Mouse (Mus musculus) cerebellum, adult 11 months (tissue): ENCODE measurements around the gene Col27a1.

Experiments
- DNase-seq: peaks from one replicate; pipeline ENCODE4 v3.0.0; 2022

Col27a1 gene

GRCm38 (mm10) chr4:63213907-63214621, at the start of gene Col27a1:
Col27a1 (plus strand) TSS chr4:63214004.
- no peak for DNase-seq

- DNase-seq, result no peak
Observed at GRCm38 (mm10) chr4:63165636-63166035, 48.2 kb upstream of the Col27a1 start.

DNA sequence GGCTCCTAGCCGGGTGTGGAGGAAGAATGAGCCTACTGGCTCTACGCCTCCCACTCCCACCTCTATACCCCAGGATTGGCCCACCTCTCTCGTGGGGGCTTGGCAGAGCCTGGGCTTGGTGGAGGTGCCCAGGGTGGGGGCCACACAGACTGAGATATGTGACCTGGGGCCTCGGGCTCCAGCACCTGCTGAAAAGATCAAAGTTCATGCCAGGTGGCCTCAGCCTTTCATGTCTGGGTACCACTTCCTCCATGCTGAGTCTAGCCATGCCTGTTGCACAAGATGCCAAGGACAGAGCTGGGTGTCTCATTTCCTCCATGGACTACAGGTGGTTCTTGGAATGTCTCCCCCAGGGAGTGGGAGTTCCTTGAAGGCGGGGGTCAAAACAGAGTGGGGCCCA, 47.5 kb upstream of the Col27a1 start:
- no peak for DNase-seq

- no peak for DNase-seq
Observed at GRCm38 (mm10) chr4:63170061-63170460, 43.7 kb upstream of the Col27a1 start.

DNA sequence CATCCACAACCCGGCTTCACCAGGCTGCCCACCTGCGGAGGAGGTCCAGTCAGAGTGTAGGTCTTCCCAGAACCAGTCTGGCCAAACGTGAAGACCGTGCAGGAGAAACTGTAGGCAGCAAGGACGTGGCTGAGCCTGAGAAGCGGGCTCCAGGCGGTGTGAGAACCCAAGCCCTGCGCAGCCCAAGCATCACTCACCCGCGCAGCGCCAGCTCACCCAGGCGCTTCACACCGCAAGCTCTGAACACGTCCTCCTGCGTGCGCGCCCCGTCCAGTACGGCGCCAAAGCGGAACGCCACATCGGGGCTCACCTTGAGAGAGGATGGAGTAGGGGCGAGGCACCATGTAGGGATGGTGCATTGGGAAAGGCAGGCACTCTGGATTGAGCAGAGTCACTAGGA, 42.7 kb upstream of the Col27a1 start:
- no peak for DNase-seq

DNA sequence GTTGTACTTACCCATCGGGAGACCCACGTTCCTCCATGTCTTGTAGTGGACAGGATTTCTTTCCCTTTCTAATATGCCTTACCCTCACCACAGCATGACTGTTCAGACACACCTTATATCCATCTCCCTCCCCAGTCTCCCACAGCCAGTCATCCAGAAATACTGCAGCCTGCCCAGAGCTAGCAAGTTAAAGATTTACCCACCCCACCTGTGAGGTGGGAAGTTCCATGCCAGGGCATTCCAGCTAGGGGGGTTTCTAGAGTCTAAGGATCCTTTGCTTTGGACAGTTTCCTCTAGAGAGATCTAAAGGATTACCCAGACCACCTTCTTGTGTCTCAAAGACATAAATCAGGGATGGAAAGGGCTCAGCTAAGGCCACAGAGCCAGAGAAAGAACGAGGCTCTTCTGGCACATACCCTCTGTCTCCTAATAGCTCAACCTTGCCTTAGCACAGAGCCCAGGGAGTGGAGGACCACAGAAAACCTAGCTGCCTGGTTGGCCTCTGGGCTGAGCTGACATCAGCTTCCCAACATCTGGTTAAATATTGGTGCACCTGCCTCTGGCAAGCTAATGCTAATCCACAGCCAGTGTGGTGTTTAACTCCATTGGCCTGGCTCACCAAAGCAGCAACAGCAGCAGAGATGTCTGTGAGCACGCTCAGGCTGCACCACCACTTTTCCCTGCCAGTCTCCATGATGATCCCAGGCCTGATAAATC, 41.7 kb upstream of the Col27a1 start, which contains the start of gene Kif12:
TSS of gene Kif12 (minus strand) at position 163 of the 717 bp plus-strand sequence.
- no peak for DNase-seq

- peak; percentile 43 for DNase-seq
Observed at GRCm38 (mm10) chr4:63181556-63181955, 32.2 kb upstream of the Col27a1 start.

- no peak for DNase-seq
Observed at GRCm38 (mm10) chr4:63186281-63186870, 27.4 kb upstream of the Col27a1 start.

DNA sequence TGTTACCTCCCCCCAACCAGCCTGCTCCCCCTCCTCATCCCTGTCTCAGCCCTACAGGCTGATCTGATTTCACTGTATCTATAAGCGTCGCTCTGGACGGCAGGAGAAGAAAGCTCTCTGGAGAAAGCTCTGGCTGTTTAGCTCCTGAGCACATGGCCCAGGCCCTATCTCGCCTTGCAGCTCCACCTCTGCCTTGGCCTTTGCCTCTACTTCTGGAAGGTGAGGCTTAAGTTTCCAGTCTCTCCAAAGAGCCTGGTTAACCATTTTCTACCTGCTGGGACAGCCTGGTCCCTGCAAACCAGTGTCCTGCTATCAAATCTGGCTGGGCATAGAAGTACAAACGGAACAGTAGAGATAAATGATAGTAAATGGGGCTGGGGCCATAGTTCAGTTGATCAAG, 22.2 kb upstream of the Col27a1 start:
- no peak for DNase-seq

DNA sequence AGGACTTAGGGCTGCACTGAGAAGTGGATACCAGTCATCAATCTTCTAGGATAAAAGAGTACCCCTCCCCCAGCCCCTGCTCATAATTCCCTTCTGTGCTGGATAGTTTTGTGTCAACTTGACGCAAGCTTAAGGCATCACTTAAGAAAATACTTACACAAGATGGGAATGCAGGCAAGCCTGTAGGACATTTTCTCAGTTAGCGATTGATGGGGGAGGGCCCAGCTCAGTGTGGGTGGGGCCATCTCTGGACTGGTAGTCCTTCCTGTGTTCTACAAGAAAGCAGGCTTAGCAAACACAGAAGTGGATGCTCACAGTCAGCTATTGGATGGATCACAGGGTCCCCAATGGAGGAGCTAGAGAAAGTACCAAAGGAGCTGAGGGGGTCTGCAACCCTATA, 19.4 kb upstream of the Col27a1 start:
- no peak for DNase-seq

GRCm38 (mm10) chr4:63199366-63199765, 14.4 kb upstream of the Col27a1 start:
- DNase-seq, result no peak

GRCm38 (mm10) chr4:63203874-63204273, 9.9 kb upstream of the Col27a1 start:
- DNase-seq, result no peak

DNA sequence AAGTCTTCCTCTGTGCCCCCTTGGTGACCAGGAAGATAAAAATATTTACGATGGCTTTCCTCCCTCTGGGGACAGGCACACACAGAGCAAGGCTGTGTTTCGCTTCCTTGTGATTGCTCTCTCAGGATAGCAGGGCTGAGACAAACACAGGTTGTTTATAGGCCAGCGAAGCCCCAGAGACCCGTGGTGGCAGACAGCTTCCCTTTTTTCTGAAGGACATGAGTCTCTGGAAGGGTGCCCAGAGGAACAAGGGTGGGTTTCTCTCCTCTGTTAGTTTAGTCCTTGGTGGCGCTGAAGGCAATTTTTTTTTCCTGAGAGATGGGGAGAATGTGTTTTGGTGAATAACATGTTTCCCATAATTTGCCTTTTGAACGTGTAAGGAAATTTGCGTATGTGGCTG, 8.2 kb upstream of the Col27a1 start:
- no peak for DNase-seq

DNA sequence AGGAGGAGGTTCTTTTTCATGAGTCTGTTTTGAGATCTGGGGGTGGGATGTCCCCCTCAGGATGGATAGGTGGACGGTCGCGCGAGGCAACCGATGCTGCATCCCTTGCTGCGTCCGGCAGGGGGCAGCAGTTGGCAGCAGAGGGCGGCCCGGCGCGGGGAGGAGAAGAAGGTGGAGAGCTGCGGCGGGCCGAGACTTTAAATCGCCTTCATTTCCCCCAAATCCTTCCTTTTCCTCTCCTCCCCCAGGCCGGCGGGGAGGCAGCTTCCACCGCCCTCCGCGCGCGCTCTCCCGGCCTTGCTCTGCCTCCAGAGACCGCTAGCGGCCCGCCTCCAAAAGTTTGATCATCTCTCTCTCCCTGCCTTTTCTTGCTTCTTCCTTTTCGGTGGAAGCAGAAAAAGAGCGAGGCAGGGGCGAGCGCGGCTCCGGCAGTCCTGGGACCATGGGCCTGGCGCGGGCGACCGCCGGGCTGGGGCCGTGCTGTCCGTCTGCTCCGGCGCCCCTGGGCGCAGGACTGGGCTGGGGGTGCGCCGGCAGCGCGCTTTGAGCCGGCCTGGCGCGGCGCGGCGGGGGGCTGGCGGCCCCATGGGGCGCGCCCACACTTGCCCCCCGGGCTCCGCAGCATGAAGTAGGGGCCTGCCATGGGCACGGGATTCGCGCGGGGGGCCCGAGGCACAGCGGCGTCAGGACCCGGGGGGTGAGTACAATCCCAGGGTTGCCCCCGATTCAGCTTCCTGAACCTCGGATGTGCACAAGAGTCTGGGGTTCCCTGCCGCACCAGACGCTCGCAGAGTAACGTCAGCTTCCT, 1.6 kb downstream of the Col27a1 start:
- peak; percentile 72 for DNase-seq

GRCm38 (mm10) chr4:63215993-63216531, 2.3 kb downstream of the Col27a1 start:
- DNase-seq, result no peak

DNA sequence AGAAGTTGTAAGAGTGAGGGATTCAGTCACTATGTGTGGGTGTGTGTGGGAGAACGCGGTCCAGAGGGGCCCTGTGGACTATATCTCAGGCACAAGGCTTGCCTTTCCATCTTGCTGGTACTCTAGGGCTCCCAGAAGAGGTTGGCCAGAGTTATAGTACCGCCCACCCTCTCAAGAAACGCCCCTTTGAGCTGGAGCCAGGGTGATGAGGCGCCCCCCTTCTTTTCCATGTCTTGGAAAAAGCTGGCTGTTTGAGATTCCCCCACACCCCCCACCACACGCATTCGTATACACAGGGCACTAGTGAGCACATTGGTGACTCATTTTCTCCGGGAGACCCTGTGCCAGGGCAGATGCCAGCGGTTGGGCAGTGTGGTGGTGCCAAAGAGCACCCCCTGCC, 2.8 kb downstream of the Col27a1 start:
- no peak for DNase-seq

DNA sequence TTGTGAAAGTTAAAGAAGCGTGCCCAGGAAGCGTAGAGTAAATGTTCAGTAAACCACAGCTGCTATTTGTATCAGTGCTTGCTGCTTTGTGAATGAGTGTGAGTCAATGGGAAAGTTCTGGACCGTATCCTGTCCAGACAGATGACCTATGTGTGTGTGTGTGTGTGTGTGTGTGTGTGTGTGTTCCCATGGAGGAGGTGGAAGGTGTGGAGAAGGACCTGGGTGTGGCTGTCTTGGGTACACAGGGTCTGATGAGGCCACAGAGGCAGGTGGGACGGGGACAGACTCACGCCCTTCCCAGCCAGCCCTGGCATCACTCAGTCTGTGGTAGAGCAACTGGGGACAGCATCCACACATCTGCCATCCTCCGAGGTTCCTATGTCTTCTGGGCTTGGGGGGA, 3.7 kb downstream of the Col27a1 start:
- no peak for DNase-seq

DNA sequence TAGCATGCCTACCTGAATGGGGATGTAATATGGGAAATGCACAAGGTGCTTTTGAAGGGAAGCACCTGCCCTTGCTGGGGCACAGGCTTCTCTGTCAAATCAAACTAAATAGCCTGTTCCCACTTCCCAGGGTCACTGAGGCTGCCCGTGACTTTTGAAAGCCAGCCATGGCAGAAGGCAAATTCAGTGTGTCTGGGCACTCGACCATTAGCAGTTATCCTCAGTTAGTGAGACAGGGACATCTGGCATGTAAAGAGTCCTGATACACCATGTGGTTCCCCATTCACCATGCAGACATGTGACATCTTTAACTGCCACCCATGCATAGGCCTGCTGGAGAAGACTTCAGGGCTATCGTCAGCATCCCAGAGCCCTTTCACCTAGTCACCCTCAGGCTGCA, 5.3 kb downstream of the Col27a1 start:
- DNase-seq, result no peak

GRCm38 (mm10) chr4:63219635-63220034, 5.8 kb downstream of the Col27a1 start:
- DNase-seq, result no peak

DNA sequence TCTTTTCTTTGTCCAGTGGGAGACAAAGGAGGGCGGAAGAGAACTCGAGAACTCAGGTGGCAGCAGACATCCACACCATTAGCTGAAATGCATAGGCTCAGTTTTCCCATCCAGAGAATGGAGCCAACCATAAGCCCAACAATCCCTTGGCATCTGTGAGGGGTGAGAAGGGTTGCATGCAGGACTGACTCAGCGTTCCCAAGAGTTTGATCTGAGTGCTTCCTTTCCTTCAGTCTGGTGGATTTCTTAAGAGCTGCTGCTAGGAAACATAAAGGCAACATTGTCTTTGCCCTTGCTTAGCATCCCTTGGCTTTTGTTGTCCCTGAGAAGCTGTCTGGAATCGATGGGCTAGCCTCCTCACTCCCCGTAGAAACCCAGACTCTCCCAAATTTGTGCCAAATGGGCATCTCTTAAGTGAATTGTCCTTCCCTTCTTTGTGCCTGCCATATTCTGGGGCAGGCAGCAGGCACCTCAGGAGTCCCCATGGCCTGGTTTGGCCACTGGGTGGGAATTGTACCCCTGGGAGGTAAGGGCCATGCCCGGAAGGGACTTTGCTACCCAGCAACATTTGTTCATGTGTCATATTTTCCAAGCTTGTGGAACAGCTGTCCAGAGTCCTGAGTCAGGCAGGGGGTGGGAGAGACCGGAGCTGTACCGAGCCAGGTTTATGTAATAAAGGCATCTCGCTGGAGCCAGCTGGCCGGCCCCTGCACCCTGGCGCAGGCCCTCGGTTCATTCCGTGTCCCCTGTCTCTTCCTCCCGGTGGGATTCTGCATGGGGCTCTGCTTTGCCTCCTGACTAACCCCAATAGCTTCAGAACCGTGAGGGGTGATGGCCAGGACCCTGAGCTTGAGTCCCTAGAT, 7.5 kb downstream of the Col27a1 start:
- DNase-seq, result no peak

- no peak for DNase-seq
Observed at GRCm38 (mm10) chr4:63222246-63222645, 8.4 kb downstream of the Col27a1 start.

- no peak for DNase-seq
Observed at GRCm38 (mm10) chr4:63225373-63225772, 11.6 kb downstream of the Col27a1 start.
